Mouse (Mus musculus): ENCODE data around the gene Fezf1. TPM values are rescaled to one million over a fixed set of nuclear protein-coding genes. Genes with fewer than 3 reads are reported as not detected.
A peak's percentile ranks its signal among the peaks of the same experiment; 100 is the strongest.

Gene Fezf1
- polyA plus RNA-seq, 1 experiment: not detected

DNA sequence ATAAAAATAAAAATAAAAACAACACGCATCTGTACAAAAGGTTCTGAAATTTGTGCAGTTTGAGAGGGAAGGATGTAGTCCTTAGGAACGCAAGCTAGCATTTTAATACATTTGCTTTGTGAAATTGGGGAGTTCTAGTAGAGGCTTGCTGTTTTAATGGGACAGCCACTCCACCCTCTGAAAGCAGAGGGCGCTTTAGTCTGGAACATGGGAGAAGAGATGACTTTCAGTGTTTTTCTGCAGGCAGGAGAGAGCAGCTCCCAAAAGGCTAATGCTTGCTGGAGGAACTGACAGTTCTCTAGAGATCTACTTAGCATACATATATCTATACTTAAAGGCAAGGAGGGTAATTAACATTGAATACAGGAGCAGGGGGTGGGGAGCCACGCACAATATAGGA lies 40.4 kb downstream of the Fezf1 start:
- H3K4me3 ChIP-seq (ENCODE audit: insufficient read depth, low read depth, low read length): no peak overlapping the region
- no peaks in the 10 kb centered on the region for H3K27me3 ChIP-seq (replicated peaks; ENCODE audit: control insufficient read depth, insufficient read depth, low read length)
- 56% methylated on average over 4 of the region's 4 CpGs for WGBS
- no peaks in the 10 kb centered on the region for H3K36me3 ChIP-seq (ENCODE audit: control insufficient read depth, insufficient read depth, low read length)
- no peak for DNase-seq
- H3K4me1 ChIP-seq (ENCODE audit: control insufficient read depth, insufficient read depth, low read length): no peaks in the 10 kb centered on the region
- H3K27ac ChIP-seq (ENCODE audit: insufficient read depth, low read depth, low read length): no peak overlapping the region
- no peak for TF ChIP-seq POLR2A (IDR thresholded peaks at IDR 0.05; ENCODE audit: low read depth, low read length)
- 0 out of 2 replicates have a peak, but pooled peaks have one; percentile 9 for TF ChIP-seq CTCF (conservative IDR thresholded peaks at IDR 0.05; ENCODE audit: insufficient read depth, insufficient read length, low read depth, low read length)

DNA sequence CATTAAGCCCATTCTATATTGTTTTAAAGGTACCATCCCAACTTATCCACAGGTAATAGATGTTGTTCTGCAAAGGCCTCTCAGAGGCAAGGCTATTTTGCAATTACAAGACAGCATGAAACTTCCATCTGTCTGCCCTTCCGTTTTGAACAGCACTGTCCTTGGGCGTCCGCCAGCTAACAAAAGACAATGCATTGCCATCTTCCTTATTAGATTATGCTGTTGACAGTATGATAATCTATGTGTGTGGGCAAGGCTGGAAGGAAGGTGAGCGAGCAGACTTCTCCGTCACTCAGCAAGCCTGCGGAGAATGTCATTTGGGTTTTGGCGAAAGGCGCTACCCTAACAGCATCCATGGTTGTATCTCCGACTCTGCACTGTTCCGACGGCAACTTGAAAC lies 45.5 kb downstream of the Fezf1 start:
- Histone ChIP-seq H3K27me3 (replicated peaks; ENCODE audit: control insufficient read depth, insufficient read depth, low read length) (no peaks in the 10 kb centered on the region), H3K4me3 (ENCODE audit: insufficient read depth, low read depth, low read length) (no peak overlapping the region), H3K27ac (ENCODE audit: insufficient read depth, low read depth, low read length) (no peak overlapping the region), H3K36me3 (ENCODE audit: control insufficient read depth, insufficient read depth, low read length) (no peaks in the 10 kb centered on the region), H3K4me1 (ENCODE audit: control insufficient read depth, insufficient read depth, low read length) (no peaks in the 10 kb centered on the region)
- 85% methylated on average over 11 of the region's 11 CpGs for WGBS
- TF ChIP-seq CTCF (conservative IDR thresholded peaks at IDR 0.05; ENCODE audit: insufficient read depth, insufficient read length, low read depth, low read length) (no peak), POLR2A (IDR thresholded peaks at IDR 0.05; ENCODE audit: low read depth, low read length) (no peak)
- no peak for DNase-seq

Other genes starting within 250 kb of the Fezf1 start
- gene Aass, start 115.4 kb downstream of the Fezf1 start, polyA plus RNA-seq (2012; rRNA removed): 92.7 and 114 TPM in 2 replicates

Data from kidney, adult 2 months (tissue).